In genomic region chr1:181232307-181233027, GRCm38 (mm10) we compare ENCODE assay signal across 9 mouse cellular contexts. TPM values are rescaled to one million over a fixed set of nuclear protein-coding genes. Genes with fewer than 3 reads are reported as not detected.
DNase-seq lines count a peak whose midpoint lies in the region; ATAC-seq and TF ChIP-seq lines count a peak whose summit lies in the region.
"Had no signal": no experiment of that assay in that cellular context is flagged by ENCODE, and none has a peak within 500 bp of the region (broad histone marks: within the 10 kb centered on the region; RNA-seq: fewer than 3 reads in every experiment).

No protein-coding gene starts in this region.

- no peaks in the 10 kb centered on the region for H3K36me3 ChIP-seq in ES-E14 (ENCODE audit: control insufficient read depth, insufficient read depth, low read length, poor library complexity, severe bottlenecking)
- H3K36me3 ChIP-seq in embryonic facial prominence, embryonic 10.5 days (replicated peaks) = no peaks in the 10 kb centered on the region
- no peaks in the 10 kb centered on the region for H3K36me3 ChIP-seq in heart, embryonic 16.5 days (ENCODE audit: control insufficient read depth, insufficient read depth)
- H3K36me3 ChIP-seq: midbrain, embryonic 12.5 days had no signal

- ATAC-seq in heart, embryonic 16.5 days (replicated peaks; ENCODE audit: extremely low read depth, insufficient read depth, low FRiP score) = peak; percentile 59

- peaks cover 3 to 18% of the 10 kb centered on the region in 2 experiments; a peak in 1 of 4 replicates for H3K4me1 ChIP-seq in ES-E14 (ENCODE audit: control insufficient read depth in 2 of 2, insufficient read depth in 2 of 2, low read length in 2 of 2, poor library complexity in 1 of 2)
- H3K4me1 ChIP-seq in embryonic facial prominence, embryonic 10.5 days = peaks cover 22% of the 10 kb centered on the region
- H3K4me1 ChIP-seq in heart, embryonic 16.5 days (ENCODE audit: control insufficient read depth, insufficient read depth, low read length) = peaks cover 17% of the 10 kb centered on the region

- H3K4me3 ChIP-seq in ES-E14 (ENCODE audit: insufficient read depth in 1 of 2, low read depth in 1 of 2, low read length in 2 of 2, poor library complexity in 1 of 2, severe bottlenecking in 1 of 2) = peak overlapping the region; percentile 0 to 4; a peak in 1 of 4 replicates
- H3K4me3 ChIP-seq in embryonic facial prominence, embryonic 10.5 days = no peak overlapping the region
- H3K4me3 ChIP-seq in heart, embryonic 16.5 days (ENCODE audit: low read length) = no peak overlapping the region
- H3K4me3 ChIP-seq: midbrain, embryonic 12.5 days had no signal

- H3K27me3 ChIP-seq in embryonic facial prominence, embryonic 10.5 days (replicated peaks; ENCODE audit: low read depth, poor library complexity, severe bottlenecking) = no peaks in the 10 kb centered on the region
- no peaks in the 10 kb centered on the region for H3K27me3 ChIP-seq in heart, embryonic 16.5 days (ENCODE audit: control insufficient read depth, insufficient read depth, low read length)
- H3K27me3 ChIP-seq: midbrain, embryonic 12.5 days had no signal

- H3K4me2 ChIP-seq in heart, embryonic 16.5 days (ENCODE audit: low read depth, low read length) = no peak overlapping the region
- H3K4me2 ChIP-seq: midbrain, embryonic 12.5 days had no signal

- no peak overlapping the region for H3K27ac ChIP-seq in ES-E14 (ENCODE audit: insufficient read depth, low read depth, low read length, poor library complexity, severe bottlenecking)
- H3K27ac ChIP-seq in embryonic facial prominence, embryonic 10.5 days (replicated peaks) = peak overlapping the region; percentile 67
- H3K27ac ChIP-seq in heart, embryonic 16.5 days (ENCODE audit: low read length) = peak overlapping the region; percentile 30; the same call in 1 of the 2 replicates
- H3K27ac ChIP-seq: midbrain, embryonic 12.5 days had no signal

- in situ Hi-C loops in ES-E14 (cut with MboI; ENCODE audit: low sequenced_read_pairs in 2 of 2, unreplicated experiment in 2 of 2) = no loop called here

- peak overlapping the region; percentile 12; the same call in 1 of the 2 replicates for H3K9ac ChIP-seq in ES-E14 (ENCODE audit: insufficient read depth, low read depth, low read length, poor library complexity, severe bottlenecking)
- no peak overlapping the region for H3K9ac ChIP-seq in heart, embryonic 16.5 days (ENCODE audit: low read length)
- H3K9ac ChIP-seq: midbrain, embryonic 12.5 days had no signal

- DNase-seq in ES-E14 (ENCODE audit: low read depth, low spot score) = peak; percentile 72
- peak; percentile 88 for DNase-seq in adrenal gland, postnatal 10 days
- DNase-seq in embryonic facial prominence, embryonic 10.5 days (ENCODE audit: low spot score) = peak; percentile 74
- peak; percentile 34 to 49 for DNase-seq in layer of hippocampus, adult 8-10 months (ENCODE audit: low spot score in 2 of 2)
- peak; percentile 92 for DNase-seq in lung, postnatal 10 days
- peak; percentile 35 for DNase-seq in right cerebral cortex, postnatal 25 days
- peak; percentile 71 for DNase-seq in yolk sac, embryonic 10.5 days (ENCODE audit: low spot score)

- H3K9me3 ChIP-seq in ES-E14 (ENCODE audit: control insufficient read depth, insufficient read depth, low read depth, low read length) = no peaks in the 10 kb centered on the region
- no peaks in the 10 kb centered on the region for H3K9me3 ChIP-seq in embryonic facial prominence, embryonic 10.5 days
- H3K9me3 ChIP-seq in heart, embryonic 16.5 days (replicated peaks; ENCODE audit: control insufficient read depth, low read length) = no peaks in the 10 kb centered on the region
- H3K9me3 ChIP-seq: midbrain, embryonic 12.5 days had no signal

- WGBS in embryonic facial prominence, embryonic 10.5 days = 21% methylated on average over 8 of the region's 8 CpGs
- 20% methylated on average over 8 of the region's 8 CpGs for WGBS in heart, embryonic 16.5 days

TF ChIP-seq in ES-E14, 5 proteins besides CTCF, POLR2A, EP300 and RAD21:
- 0 out of 2 replicates have a peak, but pooled peaks have one; percentile 11 for TF ChIP-seq ZC3H11A (IDR thresholded peaks at IDR 0.05; ENCODE audit: borderline replicate concordance, low read depth, low read length)
- no peak for TF ChIP-seq CHD2 (IDR thresholded peaks at IDR 0.05; ENCODE audit: low read depth, low read length)
- 0 out of 2 replicates have a peak, but pooled peaks have one; percentile 40 for TF ChIP-seq HCFC1 (IDR thresholded peaks at IDR 0.05; ENCODE audit: borderline replicate concordance, insufficient read depth, low read length)
- no peak for TF ChIP-seq ZNF384 (IDR thresholded peaks at IDR 0.05; ENCODE audit: low read depth, low read length)
- TF ChIP-seq MAFK (IDR thresholded peaks at IDR 0.05; ENCODE audit: insufficient read depth, low read depth, low read length) = no peak

RNA-seq across cellular contexts. Expression of gene Wdr26, which starts 20.7 kb away (rescaled TPM):
- 59.9 and 62.9 TPM in 2 replicates for total RNA-seq in ES-E14 (2012; rRNA removed)
- 100 to 1,000 TPM; 126 to 138 TPM for total RNA-seq in adrenal gland, postnatal 10 days (2021)
- polyA plus RNA-seq in embryonic facial prominence, embryonic 10.5 days (2016; fragmentation: Nextera tagmentation; extraction: Ambion mirVana) = 30.3 and 30.9 TPM in 2 replicates
- 22.7 and 24.3 TPM in 2 replicates for polyA plus RNA-seq in heart, embryonic 16.5 days (2015; fragmentation: Nextera tagmentation; extraction: Ambion mirVana)
- total RNA-seq in layer of hippocampus, adult 8-10 months (2022) = 100 to 1,000 TPM; 109 to 123 (median 113) TPM

Comparison
In these comparisons a context has a peak if more than half of its experiments do, and no peak if none do; other contexts are left out.
1. DNase-seq: peak in every context shown above with its lines; median percentile 92 in lung, postnatal 10 days; 88 in adrenal gland, postnatal 10 days; 74 in embryonic facial prominence, embryonic 10.5 days; 72 in ES-E14; 71 in yolk sac, embryonic 10.5 days; 42 in layer of hippocampus, adult 8-10 months; 35 in right cerebral cortex, postnatal 25 days.
2. H3K4me3 ChIP-seq: peak in ES-E14 (2 of 2); none in embryonic facial prominence, embryonic 10.5 days (single experiment) and heart, embryonic 16.5 days (single experiment).